Mouse (Mus musculus): ENCODE measurements around the gene Trim61. TPM values are rescaled to one million over a fixed set of nuclear protein-coding genes. Genes with fewer than 3 reads are reported as not detected.

Gene Trim61
- total and polyA plus RNA-seq, 3 experiments = not detected

DNA sequence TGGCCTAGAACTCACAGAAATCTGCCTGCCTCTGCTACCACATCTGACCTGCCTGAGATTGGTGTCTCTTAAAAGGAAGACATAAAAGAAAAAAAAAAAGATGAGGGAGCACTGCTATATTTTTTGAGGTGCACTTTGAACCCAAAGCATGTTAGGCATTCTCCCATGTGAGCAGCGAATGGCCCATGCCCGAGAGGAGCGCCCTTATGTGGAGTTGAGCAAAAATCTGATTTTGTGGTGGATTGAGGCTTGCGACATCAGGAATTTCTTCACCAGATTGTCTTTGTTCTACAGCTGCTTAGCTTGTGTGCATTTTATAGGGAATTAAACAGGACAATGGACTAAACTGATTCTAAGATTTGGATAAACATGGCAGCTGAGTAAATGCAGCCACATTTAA lies 28.9 kb upstream of the Trim61 start:
- H3K27ac ChIP-seq (ENCODE audit: control insufficient read depth, low read depth, low read length) = no peak overlapping the region
- TF ChIP-seq MEF2A (IDR thresholded peaks at IDR 0.05; ENCODE audit: extremely low read depth, insufficient replicate concordance, low read depth, low read length, poor library complexity, severe bottlenecking) = no peak
- TF ChIP-seq TAL1 (IDR thresholded peaks at IDR 0.05; ENCODE audit: low read length) = no peak
- TF ChIP-seq MAFK (IDR thresholded peaks at IDR 0.05; ENCODE audit: borderline replicate concordance, low read depth, low read length) = no peak
- no peak for TF ChIP-seq ZMIZ1 (IDR thresholded peaks at IDR 0.05; ENCODE audit: low read depth, low read length)
- TF ChIP-seq ZNF384 (IDR thresholded peaks at IDR 0.05; ENCODE audit: low read depth, low read length) = no peak
- TF ChIP-seq GATA1 (IDR thresholded peaks at IDR 0.05; ENCODE audit: low read depth, low read length) = no peak
- TF ChIP-seq MAX (IDR thresholded peaks at IDR 0.05; ENCODE audit: low read length) = no peak
- TF ChIP-seq GABPA (IDR thresholded peaks at IDR 0.05; ENCODE audit: low read depth, low read length) = no peak
- no peak for TF ChIP-seq MYB (IDR thresholded peaks at IDR 0.05; ENCODE audit: low read depth, low read length)
- TF ChIP-seq NRF1 (IDR thresholded peaks at IDR 0.05; ENCODE audit: insufficient read depth, low read depth, low read length, poor library complexity, severe bottlenecking) = no peak
- TF ChIP-seq POLR2A (IDR thresholded peaks at IDR 0.05; ENCODE audit: control insufficient read depth in 1 of 2, insufficient read depth in 1 of 2, low read depth in 1 of 2, low read length in 2 of 2, poor library complexity in 1 of 2) = no peak
- TF ChIP-seq RAD21 (IDR thresholded peaks at IDR 0.05; ENCODE audit: low read depth, low read length) = no peak
- no peak for TF ChIP-seq E2F4 (IDR thresholded peaks at IDR 0.05; ENCODE audit: borderline replicate concordance, low read depth, low read length)
- TF ChIP-seq ZC3H11A (IDR thresholded peaks at IDR 0.05; ENCODE audit: low read depth, low read length) = no peak
- no peak for TF ChIP-seq CTCF (IDR thresholded peaks at IDR 0.05 in 2 of 3, conservative IDR thresholded peaks at IDR 0.05 in 1 of 3; ENCODE audit: control insufficient read depth in 1 of 3, insufficient read depth in 1 of 3, low read depth in 2 of 3, low read length in 3 of 3, poor library complexity in 1 of 3, severe bottlenecking in 1 of 3)
- TF ChIP-seq UBTF (IDR thresholded peaks at IDR 0.05; ENCODE audit: borderline replicate concordance, insufficient read depth, low read depth, low read length) = no peak
- TF ChIP-seq MYC (IDR thresholded peaks at IDR 0.05; ENCODE audit: low read depth, low read length) = no peak
- no peak for TF ChIP-seq EP300 (IDR thresholded peaks at IDR 0.05; ENCODE audit: low read depth in 1 of 2, low read length in 2 of 2)
- TF ChIP-seq ELF1 (IDR thresholded peaks at IDR 0.05; ENCODE audit: low read depth, low read length) = no peak
- H3K4me3 ChIP-seq (ENCODE audit: control insufficient read depth in 1 of 2, insufficient read depth in 1 of 2, low read depth in 2 of 2, low read length in 2 of 2) = no peak overlapping the region
- no peaks in the 10 kb centered on the region for H3K4me1 ChIP-seq (ENCODE audit: control insufficient read depth in 1 of 2, insufficient read depth in 2 of 2, low read length in 2 of 2)
- H3K9me3 ChIP-seq (replicated peaks; ENCODE audit: insufficient read depth, low read length) = no peaks in the 10 kb centered on the region
- no peaks in the 10 kb centered on the region for H3K27me3 ChIP-seq (ENCODE audit: control insufficient read depth in 1 of 2, insufficient read depth in 2 of 2, low read length in 2 of 2)
- no peaks in the 10 kb centered on the region for H3K79me2 ChIP-seq (ENCODE audit: control insufficient read depth, insufficient read depth, low read length, poor library complexity)
- H3K36me3 ChIP-seq (ENCODE audit: control insufficient read depth in 1 of 2, insufficient read depth in 2 of 2, low read length in 2 of 2) = no peaks in the 10 kb centered on the region
- H3K9ac ChIP-seq (ENCODE audit: control insufficient read depth, low read depth, low read length, poor library complexity, severe bottlenecking) = no peak overlapping the region
- no peak for DNase-seq (ENCODE audit: low read depth, low spot score)

DNA sequence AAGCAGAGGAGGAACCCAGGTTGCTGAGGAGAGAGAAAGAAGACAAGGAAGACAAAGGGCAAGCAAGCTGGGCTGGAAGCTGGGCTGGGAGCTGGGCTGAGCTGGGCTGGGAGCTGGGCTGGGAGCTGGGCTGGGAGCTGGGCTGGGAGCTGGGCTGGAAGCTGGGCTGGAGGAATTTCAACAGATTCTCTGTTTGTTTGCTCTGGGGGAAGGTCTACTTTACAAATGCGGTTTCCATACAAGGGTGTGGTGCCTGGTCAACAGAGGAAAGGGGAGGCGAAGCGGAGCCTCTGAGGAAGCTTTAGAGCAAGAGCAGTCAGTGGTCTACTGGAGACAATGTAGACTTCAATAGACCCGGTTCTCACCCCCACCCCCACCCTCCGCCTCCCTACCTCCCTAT lies 28.2 kb upstream of the Trim61 start:
- H3K36me3 ChIP-seq (ENCODE audit: control insufficient read depth in 1 of 2, insufficient read depth in 2 of 2, low read length in 2 of 2) = no peaks in the 10 kb centered on the region
- H3K4me3 ChIP-seq (ENCODE audit: control insufficient read depth in 1 of 2, insufficient read depth in 1 of 2, low read depth in 2 of 2, low read length in 2 of 2) = no peak overlapping the region
- H3K9ac ChIP-seq (ENCODE audit: control insufficient read depth, low read depth, low read length, poor library complexity, severe bottlenecking) = no peak overlapping the region
- DNase-seq (ENCODE audit: low read depth, low spot score) = no peak
- no peaks in the 10 kb centered on the region for H3K4me1 ChIP-seq (ENCODE audit: control insufficient read depth in 1 of 2, insufficient read depth in 2 of 2, low read length in 2 of 2)
- TF ChIP-seq NELFE (IDR thresholded peaks at IDR 0.05; ENCODE audit: low read depth, low read length) = no peak
- TF ChIP-seq POLR2AphosphoS5 (IDR thresholded peaks at IDR 0.05; ENCODE audit: borderline replicate concordance, low read depth, low read length) = no peak
- TF ChIP-seq HCFC1 (IDR thresholded peaks at IDR 0.05; ENCODE audit: low read depth, low read length) = no peak
- TF ChIP-seq JUND (IDR thresholded peaks at IDR 0.05; ENCODE audit: low read depth, low read length) = no peak
- no peak for TF ChIP-seq RAD21 (IDR thresholded peaks at IDR 0.05; ENCODE audit: low read depth, low read length)
- TF ChIP-seq USF2 (IDR thresholded peaks at IDR 0.05; ENCODE audit: borderline replicate concordance in 1 of 2, insufficient read depth in 1 of 2, low read depth in 1 of 2, low read length in 2 of 2) = no peak
- H3K27me3 ChIP-seq (ENCODE audit: control insufficient read depth in 1 of 2, insufficient read depth in 2 of 2, low read length in 2 of 2) = no peaks in the 10 kb centered on the region
- no peak overlapping the region for H3K27ac ChIP-seq (ENCODE audit: control insufficient read depth, low read depth, low read length)
- H3K79me2 ChIP-seq (ENCODE audit: control insufficient read depth, insufficient read depth, low read length, poor library complexity) = no peaks in the 10 kb centered on the region
- H3K9me3 ChIP-seq (replicated peaks; ENCODE audit: insufficient read depth, low read length) = no peaks in the 10 kb centered on the region
